Mouse (Mus musculus): ENCODE results near the gene Vmn1r152.
"Not testable (repeated sequence)": the region's sequence is repeated elsewhere in the genome, so short reads cannot be mapped to it uniquely, and the experiment has no call there.

- not testable (repeated sequence) for TF ChIP-seq CTCF, EP300 (IDR thresholded peaks at IDR 0.05)
Observed at GRCm38 (mm10) chr7:22565243-22565642, 42.5 kb downstream of the Vmn1r152 start, which contains the start of gene Gm4201.

All from lung, postnatal 0 days (tissue).